Mouse (Mus musculus) myocyte (in vitro differentiated cells): Measurements from ENCODE around the gene Rasl11a.

ENCODE experiments used
- E2F4 ChIP-seq: IDR thresholded peaks from one replicate; pipeline ENCODE4 v1.6.1; 2011; ENCODE audit warnings: mild to moderate bottlenecking, control low read depth, moderate library complexity; ENCODE audit not compliant: insufficient read depth
- POLR2A ChIP-seq: IDR thresholded peaks from one replicate; pipeline ENCODE4 v1.6.1; 2011; ENCODE audit warnings: low read depth, mild to moderate bottlenecking, control low read depth, moderate library complexity; ENCODE audit not compliant: insufficient read length
- TCF12 ChIP-seq: IDR thresholded peaks from one replicate; pipeline ENCODE4 v1.6.1; 2011; ENCODE audit warnings: mild to moderate bottlenecking, control low read depth; ENCODE audit not compliant: poor library complexity, insufficient read depth, severe bottlenecking

DNA sequence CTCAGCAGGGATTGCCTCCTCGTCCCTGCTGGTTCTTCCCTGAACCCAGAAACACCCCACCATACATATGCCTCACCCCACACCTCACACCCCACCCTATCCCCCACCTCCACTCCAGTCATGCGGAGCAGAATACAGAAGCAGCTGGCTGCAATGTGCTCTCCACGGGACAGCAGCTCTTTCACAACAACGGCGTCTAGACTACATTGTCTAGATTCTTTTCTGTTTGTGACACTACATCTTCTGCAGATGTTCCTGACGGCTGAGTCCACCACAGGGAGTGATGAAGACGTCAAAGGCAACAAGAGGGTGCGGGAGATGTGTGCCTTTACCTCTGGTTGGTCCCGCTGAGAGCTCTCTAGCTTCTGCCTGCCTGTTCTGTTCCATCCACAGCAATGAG, 46.8 kb upstream of the Rasl11a start:
- no peak for TF ChIP-seq TCF12
- no peak for TF ChIP-seq POLR2A
- no peak for TF ChIP-seq E2F4
